Mouse (Mus musculus): ENCODE data around the gene Dnm3. TPM values are rescaled to one million over a fixed set of nuclear protein-coding genes. Genes with fewer than 3 reads are reported as not detected.

The Dnm3 gene
- polyA plus RNA-seq, 1 experiment from 2014 or later, result 18.7 TPM

- H3K9me3 ChIP-seq, result no peaks in the 10 kb centered on the region
- ATAC-seq (ENCODE audit: insufficient number of reproducible peaks, insufficient read depth, low FRiP score, low TSS enrichment, low read depth), result no peak
- H3K4me2 ChIP-seq, result no peak overlapping the region
- peaks cover 25% of the 10 kb centered on the region for H3K4me1 ChIP-seq (replicated peaks)
- H3K27ac ChIP-seq, result no peak overlapping the region
- H3K9ac ChIP-seq (replicated peaks), result no peak overlapping the region
- no peaks in the 10 kb centered on the region for H3K36me3 ChIP-seq
- no peak overlapping the region for H3K4me3 ChIP-seq (replicated peaks)
- WGBS, result 34% methylated on average over 8 of the region's 8 CpGs
- H3K27me3 ChIP-seq, result no peaks in the 10 kb centered on the region
These were observed 119.8 kb downstream of the Dnm3 start for GRCm38 (mm10) chr1:162358036-162358435.

- Histone ChIP-seq H3K27me3 (no peaks in the 10 kb centered on the region), H3K9me3 (no peaks in the 10 kb centered on the region), H3K36me3 (no peaks in the 10 kb centered on the region), H3K27ac (no peak overlapping the region), H3K9ac (replicated peaks) (no peak overlapping the region), H3K4me2 (no peak overlapping the region), H3K4me3 (replicated peaks) (no peak overlapping the region), H3K4me1 (replicated peaks) (peaks cover 16% of the 10 kb centered on the region)
- WGBS, result 73% methylated on average over 5 of the region's 5 CpGs
- ATAC-seq (ENCODE audit: insufficient number of reproducible peaks, insufficient read depth, low FRiP score, low TSS enrichment, low read depth), result no peak
These were observed 121.4 kb downstream of the Dnm3 start for GRCm38 (mm10) chr1:162356481-162356880.

- H3K36me3 ChIP-seq, result no peaks in the 10 kb centered on the region
- no peak overlapping the region for H3K27ac ChIP-seq
- H3K9ac ChIP-seq (replicated peaks), result no peak overlapping the region
- H3K4me1 ChIP-seq (replicated peaks), result peaks cover 8% of the 10 kb centered on the region
- H3K4me3 ChIP-seq (replicated peaks), result no peak overlapping the region
- no peaks in the 10 kb centered on the region for H3K9me3 ChIP-seq
- no peaks in the 10 kb centered on the region for H3K27me3 ChIP-seq
- no peak for ATAC-seq (ENCODE audit: insufficient number of reproducible peaks, insufficient read depth, low FRiP score, low TSS enrichment, low read depth)
- no peak overlapping the region for H3K4me2 ChIP-seq
- WGBS, result 82% methylated on average over 4 of the region's 4 CpGs
These were observed 123.1 kb downstream of the Dnm3 start for GRCm38 (mm10) chr1:162354780-162355179.

GRCm38 (mm10) chr1:162353831-162354230, 124.0 kb downstream of the Dnm3 start:
- Histone ChIP-seq H3K4me1 (replicated peaks) (no peaks in the 10 kb centered on the region; the same call in 1 of the 2 replicates), H3K4me3 (replicated peaks) (no peak overlapping the region), H3K27ac (no peak overlapping the region), H3K9ac (replicated peaks) (no peak overlapping the region), H3K36me3 (no peaks in the 10 kb centered on the region), H3K9me3 (no peaks in the 10 kb centered on the region), H3K4me2 (no peak overlapping the region), H3K27me3 (no peaks in the 10 kb centered on the region)
- 89% methylated on average over 4 of the region's 4 CpGs for WGBS
- no peak for ATAC-seq (ENCODE audit: insufficient number of reproducible peaks, insufficient read depth, low FRiP score, low TSS enrichment, low read depth)

GRCm38 (mm10) chr1:162349306-162349705, 128.5 kb downstream of the Dnm3 start:
- 75% methylated on average over 6 of the region's 6 CpGs for WGBS
- no peak overlapping the region for H3K4me2 ChIP-seq
- H3K27me3 ChIP-seq, result no peaks in the 10 kb centered on the region
- H3K4me1 ChIP-seq (replicated peaks), result no peaks in the 10 kb centered on the region
- H3K36me3 ChIP-seq, result no peaks in the 10 kb centered on the region
- H3K27ac ChIP-seq, result no peak overlapping the region
- no peak for ATAC-seq (ENCODE audit: insufficient number of reproducible peaks, insufficient read depth, low FRiP score, low TSS enrichment, low read depth)
- no peak overlapping the region for H3K4me3 ChIP-seq (replicated peaks)
- no peak overlapping the region for H3K9ac ChIP-seq (replicated peaks)
- no peaks in the 10 kb centered on the region for H3K9me3 ChIP-seq

GRCm38 (mm10) chr1:162346456-162347011, 131.3 kb downstream of the Dnm3 start:
- H3K9me3 ChIP-seq, result no peaks in the 10 kb centered on the region
- no peak overlapping the region for H3K4me3 ChIP-seq (replicated peaks)
- no peak overlapping the region for H3K9ac ChIP-seq (replicated peaks)
- ATAC-seq (ENCODE audit: insufficient number of reproducible peaks, insufficient read depth, low FRiP score, low TSS enrichment, low read depth), result no peak
- H3K4me2 ChIP-seq, result no peak overlapping the region
- no peaks in the 10 kb centered on the region for H3K4me1 ChIP-seq (replicated peaks)
- no peak overlapping the region for H3K27ac ChIP-seq
- 45% methylated on average over 4 of the region's 4 CpGs for WGBS
- no peaks in the 10 kb centered on the region for H3K36me3 ChIP-seq
- no peaks in the 10 kb centered on the region for H3K27me3 ChIP-seq

- Histone ChIP-seq H3K4me1 (replicated peaks) (peaks cover 17% of the 10 kb centered on the region), H3K4me3 (replicated peaks) (no peak overlapping the region), H3K27ac (no peak overlapping the region), H3K9ac (replicated peaks) (no peak overlapping the region), H3K27me3 (no peaks in the 10 kb centered on the region), H3K4me2 (no peak overlapping the region), H3K9me3 (no peaks in the 10 kb centered on the region), H3K36me3 (no peaks in the 10 kb centered on the region)
- WGBS, result 80% methylated on average over 1 of the region's 1 CpGs
- no peak for ATAC-seq (ENCODE audit: insufficient number of reproducible peaks, insufficient read depth, low FRiP score, low TSS enrichment, low read depth)
These were observed 140.7 kb downstream of the Dnm3 start for GRCm38 (mm10) chr1:162337170-162337569.

GRCm38 (mm10) chr1:162336640-162337039, 141.2 kb downstream of the Dnm3 start:
- 0 out of 2 replicates have a peak, but pooled peaks have one; percentile 20 for ATAC-seq (ENCODE audit: insufficient number of reproducible peaks, insufficient read depth, low FRiP score, low TSS enrichment, low read depth)
- H3K4me1 ChIP-seq (replicated peaks), result peaks cover 17% of the 10 kb centered on the region
- no peaks in the 10 kb centered on the region for H3K9me3 ChIP-seq
- H3K27ac ChIP-seq, result peak overlapping the region; percentile 93; the same call in 1 of the 2 replicates
- H3K36me3 ChIP-seq, result no peaks in the 10 kb centered on the region
- no peaks in the 10 kb centered on the region for H3K27me3 ChIP-seq
- WGBS, result 12% methylated on average over 1 of the region's 1 CpGs
- no peak overlapping the region for H3K4me2 ChIP-seq
- no peak overlapping the region for H3K9ac ChIP-seq (replicated peaks)
- no peak overlapping the region for H3K4me3 ChIP-seq (replicated peaks)

GRCm38 (mm10) chr1:162336224-162336623, 141.6 kb downstream of the Dnm3 start:
- ATAC-seq (ENCODE audit: insufficient number of reproducible peaks, insufficient read depth, low FRiP score, low TSS enrichment, low read depth), result no peak
- WGBS, result 40% methylated on average over 3 of the region's 3 CpGs
- H3K9me3 ChIP-seq, result no peaks in the 10 kb centered on the region
- H3K9ac ChIP-seq (replicated peaks), result no peak overlapping the region
- H3K27me3 ChIP-seq, result no peaks in the 10 kb centered on the region
- peak overlapping the region; percentile 93 for H3K27ac ChIP-seq
- no peak overlapping the region for H3K4me3 ChIP-seq (replicated peaks)
- H3K4me2 ChIP-seq, result no peak overlapping the region
- H3K36me3 ChIP-seq, result no peaks in the 10 kb centered on the region
- peaks cover 17% of the 10 kb centered on the region for H3K4me1 ChIP-seq (replicated peaks)

- ATAC-seq (ENCODE audit: insufficient number of reproducible peaks, insufficient read depth, low FRiP score, low TSS enrichment, low read depth), result no peak
- Histone ChIP-seq H3K4me1 (replicated peaks) (peaks cover 17% of the 10 kb centered on the region), H3K4me2 (no peak overlapping the region), H3K27me3 (no peaks in the 10 kb centered on the region), H3K9me3 (no peaks in the 10 kb centered on the region; the same call in 1 of the 2 replicates), H3K9ac (replicated peaks) (no peak overlapping the region), H3K36me3 (no peaks in the 10 kb centered on the region), H3K27ac (peak overlapping the region; percentile 72), H3K4me3 (replicated peaks) (no peak overlapping the region)
- WGBS, result 41% methylated on average over 4 of the region's 4 CpGs
These were observed 149.2 kb downstream of the Dnm3 start for GRCm38 (mm10) chr1:162328673-162329072.

GRCm38 (mm10) chr1:162327631-162328030, 150.2 kb downstream of the Dnm3 start:
- H3K36me3 ChIP-seq, result no peaks in the 10 kb centered on the region
- H3K4me3 ChIP-seq (replicated peaks), result no peak overlapping the region
- no peaks in the 10 kb centered on the region; the same call in 1 of the 2 replicates for H3K9me3 ChIP-seq
- H3K27ac ChIP-seq, result no peak overlapping the region
- no peaks in the 10 kb centered on the region for H3K27me3 ChIP-seq
- H3K4me2 ChIP-seq, result no peak overlapping the region
- peaks cover 22% of the 10 kb centered on the region for H3K4me1 ChIP-seq (replicated peaks)
- H3K9ac ChIP-seq (replicated peaks), result no peak overlapping the region
- 70% methylated on average over 2 of the region's 2 CpGs for WGBS
- no peak for ATAC-seq (ENCODE audit: insufficient number of reproducible peaks, insufficient read depth, low FRiP score, low TSS enrichment, low read depth)

GRCm38 (mm10) chr1:162324412-162324811, 153.4 kb downstream of the Dnm3 start:
- WGBS, result 20% methylated on average over 4 of the region's 4 CpGs
- ATAC-seq (ENCODE audit: insufficient number of reproducible peaks, insufficient read depth, low FRiP score, low TSS enrichment, low read depth), result no peak; the same call in 1 of the 2 replicates

More at GRCm38 (mm10) chr1:162324412-162324811, 153.4 kb downstream of the Dnm3 start:
- no peaks in the 10 kb centered on the region for H3K9me3 ChIP-seq
- no peaks in the 10 kb centered on the region for H3K27me3 ChIP-seq
- H3K4me3 ChIP-seq (replicated peaks), result no peak overlapping the region
- no peak overlapping the region for H3K4me2 ChIP-seq
- peak overlapping the region; percentile 66 for H3K27ac ChIP-seq
- no peaks in the 10 kb centered on the region for H3K36me3 ChIP-seq
- H3K9ac ChIP-seq (replicated peaks), result no peak overlapping the region
- peaks cover 35% of the 10 kb centered on the region for H3K4me1 ChIP-seq (replicated peaks)
